ENCODE assay signal across 28 mouse cellular contexts in the genomic region with DNA sequence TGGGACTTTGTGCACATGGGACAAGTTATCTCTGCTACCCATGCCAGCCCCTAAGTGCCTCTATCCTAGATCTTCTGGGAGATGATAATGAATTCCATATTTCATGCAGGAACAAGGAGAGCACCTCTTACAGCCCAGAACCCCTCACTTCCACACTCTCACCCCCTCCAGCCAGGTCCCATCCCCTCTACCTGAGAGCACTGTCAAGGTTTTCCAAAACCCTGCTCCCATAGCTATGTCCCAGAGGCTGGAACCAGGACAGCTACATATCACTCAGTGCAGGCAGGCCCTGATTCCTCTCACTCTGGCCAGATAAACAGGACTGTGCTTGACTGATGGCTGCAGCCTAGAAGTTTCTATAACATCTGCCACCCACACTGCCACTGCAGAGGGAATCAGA.
"Had no signal": no experiment of that assay in that cellular context is flagged by ENCODE, and none has a peak within 500 bp of the region (broad histone marks: within the 10 kb centered on the region; RNA-seq: fewer than 3 reads in every experiment).

No protein-coding gene starts in this region.

- H3K9me3 ChIP-seq: embryonic facial prominence, embryonic 12.5 days; embryonic facial prominence, embryonic 15.5 days; forebrain, embryonic 10.5 days; forebrain, embryonic 12.5 days; forebrain, embryonic 13.5 days; forebrain, embryonic 15.5 days had no signal

- H3K4me3 ChIP-seq: embryonic facial prominence, embryonic 10.5 days; embryonic facial prominence, embryonic 12.5 days; embryonic facial prominence, embryonic 13.5 days; embryonic facial prominence, embryonic 15.5 days; erythroblast, embryonic 14.5 days; forebrain, embryonic 10.5 days; forebrain, embryonic 12.5 days; forebrain, embryonic 13.5 days; forebrain, embryonic 15.5 days; gastrocnemius, adult 2 months; heart, adult 2 months had no signal

- H3K27me3 ChIP-seq: embryonic facial prominence, embryonic 12.5 days; embryonic facial prominence, embryonic 13.5 days; embryonic facial prominence, embryonic 15.5 days; forebrain, embryonic 13.5 days; forebrain, embryonic 15.5 days had no signal

- ATAC-seq: forebrain, embryonic 13.5 days; forebrain, embryonic 14.5 days; forebrain, embryonic 15.5 days; forebrain, embryonic 16.5 days; forebrain, postnatal 0 days had no signal

- H3K27ac ChIP-seq: embryonic facial prominence, embryonic 10.5 days; embryonic facial prominence, embryonic 12.5 days; embryonic facial prominence, embryonic 13.5 days; embryonic facial prominence, embryonic 15.5 days; forebrain, embryonic 10.5 days; forebrain, embryonic 12.5 days; forebrain, embryonic 13.5 days; forebrain, embryonic 15.5 days; gastrocnemius, adult 2 months; heart, adult 2 months had no signal

- H3K9ac ChIP-seq: embryonic facial prominence, embryonic 12.5 days; embryonic facial prominence, embryonic 13.5 days; embryonic facial prominence, embryonic 15.5 days; forebrain, embryonic 12.5 days; forebrain, embryonic 13.5 days; forebrain, embryonic 15.5 days; forebrain, postnatal 0 days had no signal

- DNase-seq: cerebellum, adult 2 months; cerebellum, adult 8-10 months; cerebellum, adult 9-10 months; cerebellum, adult 9-11 months; cerebellum, postnatal 10 days; cerebellum, postnatal 14 days; cerebellum, postnatal 25 days; cerebellum, postnatal 36 days; embryo, embryonic 11 days; forebrain, postnatal 0 days; gastrocnemius, adult 2 months; gastrocnemius, postnatal 10 days; gastrocnemius, postnatal 14 days; gastrocnemius, postnatal 25 days; gastrocnemius, postnatal 36 days; heart, adult 18-20 months; heart, adult 2 months had no signal

- H3K4me2 ChIP-seq: embryonic facial prominence, embryonic 12.5 days; embryonic facial prominence, embryonic 13.5 days; embryonic facial prominence, embryonic 15.5 days; forebrain, embryonic 12.5 days; forebrain, embryonic 13.5 days; forebrain, embryonic 15.5 days had no signal

- H3K36me3 ChIP-seq: embryonic facial prominence, embryonic 10.5 days; embryonic facial prominence, embryonic 12.5 days; embryonic facial prominence, embryonic 13.5 days; embryonic facial prominence, embryonic 15.5 days; forebrain, embryonic 10.5 days; forebrain, embryonic 12.5 days; forebrain, embryonic 15.5 days had no signal

- H3K4me1 ChIP-seq: forebrain, embryonic 12.5 days; forebrain, embryonic 13.5 days; forebrain, embryonic 15.5 days had no signal
